Mouse (Mus musculus) right cerebral cortex, postnatal 10 days (tissue): ENCODE results near the gene Stk10.
A peak's percentile ranks its signal among the peaks of the same experiment; 100 is the strongest.

Experiments used
- DNase-seq, 2 experiments: peaks; one replicate each; pipeline ENCODE4 v3.0.0; 2021; ENCODE audit warnings: low spot score in 2 of 2

Gene Stk10

GRCm38 (mm10) chr11:32629713-32630211 lies 96.7 kb downstream of the Stk10 start:
- no peak for DNase-seq

GRCm38 (mm10) chr11:32632671-32633070 lies 99.6 kb downstream of the Stk10 start:
- DNase-seq = no peak

- DNase-seq = no peak
These were observed 100.4 kb downstream of the Stk10 start for GRCm38 (mm10) chr11:32633542-32633941.

GRCm38 (mm10) chr11:32634143-32634542 lies 101.0 kb downstream of the Stk10 start:
- DNase-seq = no peak

- no peak for DNase-seq
These were observed 101.7 kb downstream of the Stk10 start for GRCm38 (mm10) chr11:32634842-32635241.

GRCm38 (mm10) chr11:32636275-32636674 lies 103.2 kb downstream of the Stk10 start:
- no peak for DNase-seq

GRCm38 (mm10) chr11:32638521-32639255 lies 105.6 kb downstream of the Stk10 start:
- DNase-seq = no peak

GRCm38 (mm10) chr11:32640617-32641016 lies 107.5 kb downstream of the Stk10 start:
- DNase-seq = no peak

- DNase-seq = peak; percentile 98
These were observed 109.3 kb downstream of the Stk10 start, which contains the start of gene Fbxw11 for GRCm38 (mm10) chr11:32642249-32642876. Gene Fbxw11 (plus strand): TSS chr11:32642724.

GRCm38 (mm10) chr11:32642899-32643886 lies 110.1 kb downstream of the Stk10 start:
- peak in 1 of 2 experiments; percentile 62 for DNase-seq

GRCm38 (mm10) chr11:32644010-32644409 lies 110.9 kb downstream of the Stk10 start:
- no peak for DNase-seq

GRCm38 (mm10) chr11:32647265-32647664 lies 114.2 kb downstream of the Stk10 start:
- no peak for DNase-seq

- no peak for DNase-seq
These were observed 117.2 kb downstream of the Stk10 start for GRCm38 (mm10) chr11:32650236-32650749.

- DNase-seq = no peak
These were observed 117.9 kb downstream of the Stk10 start for GRCm38 (mm10) chr11:32650893-32651590.

GRCm38 (mm10) chr11:32651723-32652122 lies 118.6 kb downstream of the Stk10 start:
- DNase-seq = no peak

- no peak for DNase-seq
These were observed 129.1 kb downstream of the Stk10 start for GRCm38 (mm10) chr11:32662082-32662656.

GRCm38 (mm10) chr11:32665639-32666038 lies 132.5 kb downstream of the Stk10 start:
- no peak for DNase-seq

GRCm38 (mm10) chr11:32666983-32667382 lies 133.9 kb downstream of the Stk10 start:
- no peak for DNase-seq

GRCm38 (mm10) chr11:32671480-32671879 lies 138.4 kb downstream of the Stk10 start:
- DNase-seq = no peak
